Mouse (Mus musculus): ENCODE measurements at regions not wholly inside any gene's neighbourhood (a gene's known extent, or its start where the extent isn't known, plus 50 kb on each side); places are given as distances from the start of the nearest gene placed in this dataset.

GRCm38 (mm10) chr9:91133256-91133920 lies 228.8 kb upstream of the Zic4 start:
- no peak for ATAC-seq (ENCODE audit: low TSS enrichment)

GRCm38 (mm10) chr9:91134325-91134724 lies 227.9 kb upstream of the Zic4 start:
- ATAC-seq (ENCODE audit: low TSS enrichment), result no peak

DNA sequence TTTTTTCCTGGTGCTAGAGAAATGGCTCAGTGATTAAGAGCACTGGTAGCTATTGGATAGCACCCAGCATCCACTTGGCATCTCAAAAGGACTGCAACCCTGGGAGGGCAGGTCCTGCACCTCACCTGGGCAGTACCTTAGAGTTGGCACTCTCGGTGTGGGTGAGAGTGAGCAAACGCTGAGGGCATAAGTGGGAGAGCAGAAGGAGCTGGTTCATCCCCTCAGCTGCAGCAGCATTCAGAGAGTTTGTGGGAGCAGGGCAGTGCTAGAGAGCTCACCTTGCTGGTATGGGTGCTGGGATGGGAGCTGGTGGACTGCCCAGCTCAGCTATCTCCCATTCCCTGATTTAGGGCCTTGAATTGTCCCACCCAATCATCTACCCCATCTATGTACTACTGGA lies 227.1 kb upstream of the Zic4 start:
- no peak for ATAC-seq (ENCODE audit: low TSS enrichment)

DNA sequence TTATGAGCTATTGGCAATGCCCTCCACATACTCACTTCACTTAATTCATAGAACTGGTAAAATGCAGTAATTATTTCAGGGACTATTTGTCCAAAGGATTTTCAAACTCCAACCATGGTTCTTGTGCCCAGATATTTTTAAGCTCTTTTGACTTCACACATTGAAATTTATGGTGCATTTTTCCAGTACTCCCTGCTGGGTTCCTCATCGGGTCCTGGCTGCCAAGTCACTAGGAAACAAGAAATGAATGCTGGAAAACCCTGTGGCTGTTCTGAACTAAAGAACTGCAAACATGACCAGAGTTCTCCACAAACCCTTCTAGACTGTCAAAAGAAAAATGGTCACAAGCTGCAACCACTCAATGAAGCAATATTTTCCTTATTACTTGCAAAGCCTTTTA lies 221.6 kb upstream of the Zic4 start:
- ATAC-seq (ENCODE audit: low TSS enrichment), result no peak

- no peak for ATAC-seq (ENCODE audit: low TSS enrichment)
Measured at GRCm38 (mm10) chr9:91151893-91152292, 210.3 kb upstream of the Zic4 start.

GRCm38 (mm10) chr9:91159311-91159710 lies 202.9 kb upstream of the Zic4 start:
- ATAC-seq (ENCODE audit: low TSS enrichment), result no peak

GRCm38 (mm10) chr9:91167871-91168270 lies 194.3 kb upstream of the Zic4 start:
- ATAC-seq (ENCODE audit: low TSS enrichment), result no peak

DNA sequence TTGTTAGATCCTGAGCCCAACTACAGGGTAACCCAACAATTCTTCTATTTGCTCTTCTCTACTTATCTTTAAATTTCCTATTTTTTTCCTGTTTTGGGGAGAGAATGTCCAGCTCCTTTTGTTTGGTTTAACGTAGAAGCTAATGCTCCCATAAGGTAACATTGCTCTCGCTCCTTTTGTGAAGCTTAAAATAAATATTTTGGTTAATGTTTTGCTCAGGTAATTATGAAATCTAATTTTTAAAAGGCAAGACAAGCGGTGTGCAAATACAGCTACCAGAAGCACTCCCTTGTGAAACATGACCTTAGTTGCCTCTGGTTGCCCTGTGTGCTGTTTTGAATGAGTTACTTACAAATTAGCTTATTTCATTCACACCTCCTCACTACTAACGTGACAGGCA lies 169.0 kb upstream of the Zic4 start:
- ATAC-seq (ENCODE audit: low TSS enrichment), result no peak

- no peak for ATAC-seq (ENCODE audit: low TSS enrichment)
Measured at GRCm38 (mm10) chr9:91193954-91194353, 168.3 kb upstream of the Zic4 start.

DNA sequence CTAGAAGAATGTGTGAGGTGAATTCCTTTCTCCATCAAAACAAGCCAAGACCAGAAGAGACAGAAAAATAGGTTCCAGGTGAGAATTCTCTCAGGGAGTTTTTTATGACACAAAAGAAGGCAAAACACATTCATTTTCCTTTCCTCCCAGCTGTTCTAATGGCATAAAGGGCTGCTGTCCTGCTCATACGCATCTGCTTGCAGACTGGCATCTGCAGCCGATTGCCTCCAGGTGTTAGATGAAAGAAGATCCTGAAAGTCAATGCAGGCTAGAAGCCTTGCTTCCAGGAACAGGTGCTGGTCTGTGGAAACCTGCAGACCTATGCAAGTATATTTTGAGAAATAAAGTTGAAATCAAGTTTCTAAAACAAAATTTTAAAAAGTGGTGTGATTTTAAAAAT lies 154.9 kb upstream of the Zic4 start:
- ATAC-seq (ENCODE audit: low TSS enrichment), result no peak

DNA sequence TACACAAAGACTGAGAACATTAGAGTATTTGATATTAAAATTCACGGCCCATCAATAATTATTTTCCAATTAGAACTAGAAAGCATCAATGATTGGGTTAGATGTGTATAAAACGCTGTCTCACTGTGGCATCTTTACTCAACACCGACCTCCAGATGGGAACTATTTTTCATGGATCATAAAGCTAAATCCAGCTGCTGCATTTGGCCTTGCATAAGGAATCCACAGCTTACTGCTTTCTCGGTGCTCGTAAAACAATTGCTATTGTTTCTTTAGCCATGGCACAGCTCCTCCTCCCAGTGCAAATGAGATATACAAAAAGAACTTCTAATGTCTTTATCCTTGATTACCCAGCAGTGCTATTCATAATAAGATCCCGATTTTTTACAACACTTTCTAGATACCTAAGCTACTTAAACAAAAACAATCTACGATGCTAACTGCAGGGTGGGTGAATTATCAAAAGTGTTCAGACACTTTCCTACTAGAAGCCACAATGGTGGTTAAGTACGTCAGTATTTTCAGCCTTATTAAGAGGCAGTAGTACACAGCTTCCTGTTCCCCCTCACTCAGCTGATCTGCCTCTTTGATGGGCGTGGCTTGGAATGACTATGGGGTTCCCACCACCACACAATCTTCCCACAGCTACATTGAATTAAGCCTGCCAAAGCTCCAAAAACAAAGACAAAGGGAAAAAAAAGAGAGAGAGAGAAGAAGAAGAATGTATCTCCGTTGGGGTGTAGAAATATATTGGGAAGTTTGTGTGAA lies 134.4 kb upstream of the Zic4 start:
- no peak for ATAC-seq (ENCODE audit: low TSS enrichment)

GRCm38 (mm10) chr9:91228525-91228924 lies 133.7 kb upstream of the Zic4 start:
- ATAC-seq (ENCODE audit: low TSS enrichment), result no peak

DNA sequence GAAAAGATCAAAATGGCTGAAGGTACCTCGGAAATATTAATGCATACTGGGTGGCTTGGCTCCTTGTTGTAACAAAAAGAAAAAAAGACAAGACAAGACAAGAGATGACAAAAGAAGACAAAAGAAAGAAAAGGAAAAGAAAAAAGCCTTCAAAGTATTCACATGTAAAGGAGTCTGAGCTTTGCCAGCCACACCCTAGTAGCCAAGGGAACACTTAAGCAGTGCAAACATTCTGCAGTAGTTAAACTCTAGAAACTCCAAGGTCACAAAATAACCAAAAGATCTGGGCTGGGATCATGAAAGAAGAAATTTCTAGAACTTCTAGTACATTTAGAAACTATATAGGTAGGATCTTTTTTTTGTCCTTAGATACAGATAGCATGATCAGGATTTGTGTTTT lies 108.3 kb upstream of the Zic4 start:
- ATAC-seq (ENCODE audit: low TSS enrichment), result no peak

- ATAC-seq (ENCODE audit: low TSS enrichment), result no peak
Measured at GRCm38 (mm10) chr9:91291340-91291739, 70.9 kb upstream of the Zic4 start.

All from frontal cortex, adult (tissue).